Mouse (Mus musculus): Measurements from ENCODE around the gene Gif. TPM values are rescaled to one million over a fixed set of nuclear protein-coding genes. Genes with fewer than 3 reads are reported as not detected.

Gif gene
- total and polyA plus RNA-seq, 3 experiments, result not detected

DNA sequence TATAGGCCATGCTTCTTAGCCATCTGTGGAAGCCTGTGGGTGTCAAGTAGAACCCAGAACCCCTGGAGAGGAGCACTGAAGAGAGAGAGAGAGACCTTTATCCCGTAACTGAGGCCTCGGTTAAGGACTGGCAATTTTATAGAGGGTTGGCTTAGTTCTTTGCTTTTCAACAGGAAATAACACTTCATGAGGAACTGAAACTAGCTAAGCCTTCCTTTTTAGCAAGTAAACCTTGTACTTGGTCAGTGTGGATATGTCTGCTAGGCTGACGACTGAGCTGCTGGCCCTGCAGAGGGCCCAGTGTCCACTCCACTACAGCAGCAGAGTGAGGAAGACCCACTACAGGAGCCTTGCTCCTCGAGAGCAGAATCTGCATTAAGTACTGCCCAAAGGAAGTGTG is 19.1 kb downstream of the Gif start:
- 46% methylated on average over 4 of the region's 4 CpGs for WGBS
- intact Hi-C loops (cut with DNase I), result loop anchor here (5.0 kb wide), 1 partner anchor 154 kb away; no protein-coding TSS in a partner anchor
- no peak for TF ChIP-seq CTCF (IDR thresholded peaks at IDR 0.05)
- no peak for TF ChIP-seq POLR2A (IDR thresholded peaks at IDR 0.05; ENCODE audit: insufficient read depth, low read depth, low read length)
- no peak for TF ChIP-seq EP300 (IDR thresholded peaks at IDR 0.05; ENCODE audit: insufficient read depth, low read depth, low read length)

DNA sequence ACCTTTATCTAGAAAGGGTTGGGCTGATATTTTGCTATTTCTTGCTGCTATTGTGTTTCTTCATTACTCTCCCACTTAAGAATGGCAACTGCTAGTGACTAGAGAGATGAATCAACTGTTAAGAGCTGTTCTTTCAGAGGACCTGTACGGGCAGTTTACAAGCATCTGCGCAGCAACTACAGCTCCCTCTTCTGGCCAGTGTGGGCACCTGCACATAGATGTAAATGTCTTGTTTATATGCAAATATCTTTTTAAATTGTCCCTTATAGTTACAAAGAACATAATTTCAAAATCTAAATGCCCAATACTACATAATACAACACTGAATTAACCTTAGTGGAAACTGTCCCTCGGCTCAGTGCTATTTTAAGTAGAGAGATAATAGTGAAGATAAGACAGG is 20.8 kb downstream of the Gif start:
- WGBS, result 2% methylated on average over 3 of the region's 3 CpGs
- peaks cover 1% of the 10 kb centered on the region; the same call in 1 of the 2 replicates for H3K4me1 ChIP-seq (ENCODE audit: control insufficient read depth, insufficient read depth, low read length)
- intact Hi-C loops (cut with DNase I), result loop anchor here (5.0 kb wide), 1 partner anchor 156 kb away; no protein-coding TSS in a partner anchor

More for the DNA sequence above, 19.1 kb downstream of the Gif start:
- no peak overlapping the region for H3K27ac ChIP-seq
- H3K9ac ChIP-seq (ENCODE audit: low read depth, low read length), result no peak overlapping the region
- no peaks in the 10 kb centered on the region for H3K27me3 ChIP-seq (ENCODE audit: control insufficient read depth, insufficient read depth, low read length)
- no peaks in the 10 kb centered on the region for H3K79me2 ChIP-seq (replicated peaks; ENCODE audit: control insufficient read depth, insufficient read depth, low read length)
- no peaks in the 10 kb centered on the region for H3K36me3 ChIP-seq (ENCODE audit: control insufficient read depth, insufficient read depth, low read length)
- DNase-seq, result peak in 1 of 2 experiments; percentile 24
- no peak overlapping the region for H3K4me3 ChIP-seq
- peaks cover 1% of the 10 kb centered on the region; the same call in 1 of the 2 replicates for H3K4me1 ChIP-seq (ENCODE audit: control insufficient read depth, insufficient read depth, low read length)

DNA sequence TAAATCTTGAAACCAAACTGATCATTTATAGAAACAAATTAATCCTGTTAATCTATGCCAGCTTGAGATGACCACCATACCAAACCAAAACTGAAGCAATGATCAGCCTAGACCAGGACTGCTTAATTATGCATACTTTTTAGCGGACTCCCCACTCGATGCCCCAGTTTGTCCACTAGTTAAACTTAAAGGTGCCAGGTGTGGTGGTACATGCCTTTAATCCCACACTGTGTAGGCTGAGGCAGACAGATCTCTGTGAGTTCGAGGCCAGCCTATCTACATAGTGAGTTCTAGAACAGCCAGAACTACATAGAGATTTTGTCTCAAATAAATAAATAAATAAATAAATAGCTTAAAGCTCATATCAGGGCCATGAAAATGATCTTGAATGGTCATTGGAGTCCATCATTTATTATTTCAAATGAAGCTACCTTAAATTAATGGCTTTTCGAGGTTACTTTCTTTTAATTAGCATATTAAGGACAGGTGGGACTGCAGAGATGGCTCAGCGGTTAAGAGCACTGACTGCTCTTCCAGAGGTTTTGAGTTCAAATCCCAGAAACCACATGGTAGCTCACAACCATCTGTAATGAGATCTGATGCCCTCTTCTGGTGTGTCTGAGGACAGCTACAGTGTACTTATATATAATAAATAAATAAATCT is 22.0 kb downstream of the Gif start:
- 90% methylated on average over 5 of the region's 5 CpGs for WGBS
- TF ChIP-seq EP300 (IDR thresholded peaks at IDR 0.05; ENCODE audit: insufficient read depth, low read depth, low read length) (no peak), POLR2A (IDR thresholded peaks at IDR 0.05; ENCODE audit: insufficient read depth, low read depth, low read length) (no peak), CTCF (IDR thresholded peaks at IDR 0.05) (no peak)
- Histone ChIP-seq H3K27ac (peak overlapping the region; percentile 51; the same call in 1 of the 2 replicates), H3K27me3 (ENCODE audit: control insufficient read depth, insufficient read depth, low read length) (no peaks in the 10 kb centered on the region), H3K4me3 (peak overlapping the region; percentile 78), H3K4me1 (ENCODE audit: control insufficient read depth, insufficient read depth, low read length) (peaks cover 1% of the 10 kb centered on the region; the same call in 1 of the 2 replicates), H3K36me3 (ENCODE audit: control insufficient read depth, insufficient read depth, low read length) (no peaks in the 10 kb centered on the region), H3K79me2 (replicated peaks; ENCODE audit: control insufficient read depth, insufficient read depth, low read length) (no peaks in the 10 kb centered on the region), H3K9ac (ENCODE audit: low read depth, low read length) (no peak overlapping the region)
- intact Hi-C loops (cut with DNase I), result loop anchor here (5.0 kb wide), 1 partner anchor 157 kb away; no protein-coding TSS in a partner anchor
- DNase-seq, result no peak

More for the DNA sequence above, 20.8 kb downstream of the Gif start:
- Histone ChIP-seq H3K36me3 (ENCODE audit: control insufficient read depth, insufficient read depth, low read length) (no peaks in the 10 kb centered on the region), H3K27me3 (ENCODE audit: control insufficient read depth, insufficient read depth, low read length) (no peaks in the 10 kb centered on the region), H3K4me3 (no peak overlapping the region), H3K9ac (ENCODE audit: low read depth, low read length) (no peak overlapping the region), H3K79me2 (replicated peaks; ENCODE audit: control insufficient read depth, insufficient read depth, low read length) (no peaks in the 10 kb centered on the region), H3K27ac (no peak overlapping the region)
- DNase-seq, result no peak
- TF ChIP-seq CTCF (IDR thresholded peaks at IDR 0.05) (peak; percentile 83), EP300 (IDR thresholded peaks at IDR 0.05; ENCODE audit: insufficient read depth, low read depth, low read length) (no peak), POLR2A (IDR thresholded peaks at IDR 0.05; ENCODE audit: insufficient read depth, low read depth, low read length) (no peak)

DNA sequence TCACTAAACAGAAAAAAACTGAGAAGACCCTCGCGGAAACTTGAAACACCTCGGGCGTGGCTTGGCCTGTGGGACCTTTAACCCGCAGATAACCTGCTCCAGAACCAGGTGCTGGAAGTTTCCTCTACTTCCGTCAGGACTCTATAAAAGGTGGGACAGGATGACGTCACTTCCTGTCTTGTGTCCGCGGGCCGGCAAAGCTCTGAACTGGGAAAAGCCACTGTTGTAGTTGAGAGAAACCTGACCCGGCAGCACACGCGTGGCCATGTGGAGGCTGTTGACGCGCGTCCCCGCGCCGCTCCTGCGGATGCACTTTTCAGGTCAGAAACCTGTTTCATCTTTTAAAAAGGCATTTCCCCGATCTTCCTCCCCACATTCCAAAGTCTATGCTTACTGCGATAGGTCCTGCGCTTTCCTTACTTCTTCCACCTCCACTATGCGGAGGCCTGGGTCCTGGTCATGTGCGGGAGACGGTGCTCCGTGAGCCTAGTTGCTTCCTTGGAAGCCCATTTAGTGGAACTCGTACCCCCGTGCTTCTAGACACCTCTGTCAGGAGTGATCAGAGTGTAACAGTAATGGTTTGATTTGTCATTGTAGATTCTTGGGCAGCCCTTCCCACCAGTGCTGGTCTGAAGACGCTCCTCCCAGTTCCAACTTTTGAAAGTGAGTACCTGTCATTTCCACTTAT is 23.0 kb downstream of the Gif start, which contains the start of gene Mrpl16:
TSS of gene Mrpl16 (plus strand) at position 187 of the 688 bp plus-strand sequence.
- Histone ChIP-seq H3K36me3 (ENCODE audit: control insufficient read depth, insufficient read depth, low read length) (no peaks in the 10 kb centered on the region), H3K27me3 (ENCODE audit: control insufficient read depth, insufficient read depth, low read length) (no peaks in the 10 kb centered on the region), H3K79me2 (replicated peaks; ENCODE audit: control insufficient read depth, insufficient read depth, low read length) (no peaks in the 10 kb centered on the region), H3K4me1 (ENCODE audit: control insufficient read depth, insufficient read depth, low read length) (peaks cover 1% of the 10 kb centered on the region; the same call in 1 of the 2 replicates), H3K27ac (peak within 1 kb of the TSS; percentile 51), H3K4me3 (peak within 1 kb of the TSS; percentile 78), H3K9ac (ENCODE audit: low read depth, low read length) (peak within 1 kb of the TSS; percentile 77)
- 1% methylated on average over 30 of the region's 30 CpGs for WGBS
- TF ChIP-seq POLR2A (IDR thresholded peaks at IDR 0.05; ENCODE audit: insufficient read depth, low read depth, low read length) (peak; percentile 78), CTCF (IDR thresholded peaks at IDR 0.05) (no peak), EP300 (IDR thresholded peaks at IDR 0.05; ENCODE audit: insufficient read depth, low read depth, low read length) (0 out of 2 replicates have a peak, but pooled peaks have one; percentile 9)
- peak; percentile 86 for DNase-seq
- intact Hi-C loops (cut with DNase I), result loop anchor here (2.0 kb wide), 2 partner anchors 142 to 242 kb away; partner anchors contain the start of gene Patl1

DNA sequence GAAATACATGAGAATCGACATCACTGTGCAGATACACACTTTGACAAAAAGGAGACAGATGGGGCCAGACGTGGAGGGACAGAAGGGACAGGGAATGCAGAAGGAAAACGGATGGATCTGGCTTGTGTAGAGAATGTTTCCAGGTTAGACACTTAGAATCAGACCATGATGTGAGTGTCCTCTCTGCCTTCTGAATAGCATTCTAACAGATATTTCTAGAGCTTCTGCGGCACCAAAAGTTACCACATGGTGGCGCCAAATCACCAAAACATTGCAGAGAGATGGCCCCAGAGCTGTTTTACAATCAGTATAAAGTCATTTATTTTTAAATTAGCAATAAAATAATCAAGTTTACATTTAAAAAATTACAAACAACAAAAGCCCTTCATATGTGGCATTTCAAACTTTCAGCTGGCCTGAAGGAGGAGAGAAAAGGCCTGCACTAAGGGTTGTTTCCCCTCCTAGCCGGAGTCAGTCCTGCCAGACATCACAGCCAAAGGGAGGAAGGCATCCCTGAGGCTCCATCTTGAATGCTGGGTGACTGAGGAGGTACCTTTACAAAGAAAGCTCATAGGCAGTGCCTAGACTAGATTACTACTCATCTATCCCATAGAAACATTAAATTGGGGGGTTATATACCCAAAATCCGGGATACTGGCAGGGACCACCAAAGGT is 30.0 kb downstream of the Gif start:
- TF ChIP-seq EP300 (IDR thresholded peaks at IDR 0.05; ENCODE audit: insufficient read depth, low read depth, low read length) (no peak), CTCF (IDR thresholded peaks at IDR 0.05) (peak; percentile 94)
- intact Hi-C loops (cut with DNase I), result loop anchor here (1.0 to 2.0 kb wide), 2 partner anchors 43 to 229 kb away; no protein-coding TSS in a partner anchor
- Histone ChIP-seq H3K27ac (no peak overlapping the region), H3K36me3 (ENCODE audit: control insufficient read depth, insufficient read depth, low read length) (no peaks in the 10 kb centered on the region), H3K9ac (ENCODE audit: low read depth, low read length) (no peak overlapping the region), H3K79me2 (replicated peaks; ENCODE audit: control insufficient read depth, insufficient read depth, low read length) (no peaks in the 10 kb centered on the region), H3K4me1 (ENCODE audit: control insufficient read depth, insufficient read depth, low read length) (no peaks in the 10 kb centered on the region), H3K4me3 (no peak overlapping the region), H3K27me3 (ENCODE audit: control insufficient read depth, insufficient read depth, low read length) (no peaks in the 10 kb centered on the region)
- peak; percentile 54 to 76 for DNase-seq
- 57% methylated on average over 7 of the region's 7 CpGs for WGBS
